Mouse (Mus musculus) G1E (cell line): ENCODE measurements around the gene Serp1. TPM values are rescaled to one million over a fixed set of nuclear protein-coding genes. Genes with fewer than 3 reads are reported as not detected.
"Not testable (repeated sequence)": the region's sequence is repeated elsewhere in the genome, so short reads cannot be mapped to it uniquely, and the experiment has no call there.

ENCODE experiments used
- ATAC-seq: 2 replicates; pipeline ENCODE4 v1.8.0; 2016; ENCODE audit warnings: mild to moderate bottlenecking; ENCODE audit not compliant: insufficient number of reproducible peaks, poor library complexity, low FRiP score, severe bottlenecking; ENCODE audit errors: extremely low read depth
- DNase-seq: peaks from one replicate; pipeline ENCODE4 v3.0.0; 2012; ENCODE audit warnings: low spot score
- H3K27me3 ChIP-seq: 2 replicates; pipeline ENCODE4 v1.6.1; 2012; ENCODE audit warnings: mild to moderate bottlenecking, low read length, inconsistent platforms; ENCODE audit not compliant: insufficient read depth
- H3K36me3 ChIP-seq: replicated peaks from 2 replicates; pipeline ENCODE3; 2012; ENCODE audit warnings: mild to moderate bottlenecking, inconsistent platforms
- H3K4me1 ChIP-seq: 2 replicates; pipeline ENCODE4 v1.6.1; 2012; ENCODE audit warnings: low read depth, low read length, inconsistent platforms, mixed read lengths; ENCODE audit not compliant: insufficient read depth
- H3K4me3 ChIP-seq: 2 replicates; pipeline ENCODE4 v1.5.1; 2012; ENCODE audit warnings: low read depth, mild to moderate bottlenecking, inconsistent platforms, low read length, moderate library complexity, mixed read lengths
- H3K9me3 ChIP-seq: replicated peaks from 2 replicates; pipeline ENCODE4 v1.6.1; 2012; ENCODE audit warnings: inconsistent platforms
- CTCF ChIP-seq: IDR thresholded peaks from 2 replicates; pipeline ENCODE4 v1.5.1; 2012; ENCODE audit warnings: low read depth, low read length, inconsistent platforms, mixed read lengths
- GATA1 ChIP-seq: IDR thresholded peaks from 2 replicates; pipeline ENCODE4 v1.6.1; 2012; ENCODE audit warnings: borderline replicate concordance, low read length, inconsistent platforms, mixed read lengths
- GATA2 ChIP-seq: IDR thresholded peaks from 2 replicates; pipeline ENCODE4 v1.6.1; 2012; ENCODE audit warnings: low read depth, low read length, inconsistent platforms, borderline replicate concordance
- POLR2AphosphoS5 ChIP-seq: IDR thresholded peaks from 2 replicates; pipeline ENCODE4 v1.6.1; 2012; ENCODE audit warnings: low read depth, low read length, inconsistent platforms; ENCODE audit not compliant: insufficient replicate concordance
- TAL1 ChIP-seq: conservative IDR thresholded peaks from 2 replicates; pipeline ENCODE4 v1.6.1; 2012; ENCODE audit warnings: low read depth, low read length, inconsistent platforms, mixed read lengths
- polyA plus RNA-seq: library from polyadenylated mRNA; stranded (reverse); fragments of >175 nt; gene quantifications from 2 replicates; pipeline ENCODE4 v1.2.3, GENCODE M21; 2012
- total RNA-seq, 2 experiments: library from RNA; stranded (forward) in 1 of 2; stranded (reverse) in 1 of 2; fragments of 200-1000 nt in 1 of 2; fragments of >200 nt in 1 of 2; fragmentation: Nextera tagmentation in 1 of 2; gene quantifications; 2 replicates each; pipeline ENCODE4 v1.2.3; 2014 to 2017

Serp1 gene
- total and polyA plus RNA-seq, 3 experiments = 60.5 to 102 (median 89.9) TPM

GRCm38 (mm10) chr3:58478755-58479455, 46.8 kb downstream of the Serp1 start:
- no peak overlapping the region for H3K4me3 ChIP-seq
- DNase-seq (no peak), ATAC-seq (peak; percentile 22; the same call in 1 of the 2 replicates)
- H3K9me3 ChIP-seq = no peaks in the 10 kb centered on the region
- TF ChIP-seq GATA2 (no peak), POLR2AphosphoS5 (no peak), CTCF (no peak), GATA1 (no peak), TAL1 (no peak)
- H3K36me3 ChIP-seq = no peaks in the 10 kb centered on the region
- peaks cover 9% of the 10 kb centered on the region for H3K4me1 ChIP-seq
- no peaks in the 10 kb centered on the region for H3K27me3 ChIP-seq

GRCm38 (mm10) chr3:58475298-58475697, 50.4 kb downstream of the Serp1 start:
- H3K4me1 ChIP-seq = peaks cover 30% of the 10 kb centered on the region
- H3K27me3 ChIP-seq, H3K36me3 ChIP-seq, ATAC-seq, DNase-seq, H3K9me3 ChIP-seq, H3K4me3 ChIP-seq: not testable (repeated sequence)

Other genes with a start within 250 kb of the Serp1 start
- 37.2 and 51.3 TPM in 2 replicates for gene Tsc22d2, start 111.2 kb downstream of the Serp1 start, total RNA-seq (2014; fragmentation: Nextera tagmentation)
- gene Tsc22d2, start 111.2 kb downstream of the Serp1 start, total RNA-seq (2017) = 15.5 and 15.8 TPM in 2 replicates
- 27.9 and 34.5 TPM in 2 replicates for gene Tsc22d2, start 111.2 kb downstream of the Serp1 start, polyA plus RNA-seq
- gene Eif2a, start 71 bp downstream of the Serp1 start, total RNA-seq (2014; fragmentation: Nextera tagmentation) = 224 and 235 TPM in 2 replicates
- gene Eif2a, start 71 bp downstream of the Serp1 start, total RNA-seq (2017) = 89.4 and 95.3 TPM in 2 replicates
- gene Eif2a, start 71 bp downstream of the Serp1 start, polyA plus RNA-seq = 8.5 and 8.7 TPM in 2 replicates
- gene Selenot, start 50.7 kb upstream of the Serp1 start, total RNA-seq (2014; fragmentation: Nextera tagmentation) = 124 and 127 TPM in 2 replicates
- 184 and 201 TPM in 2 replicates for gene Selenot, start 50.7 kb upstream of the Serp1 start, total RNA-seq (2017)
- gene Selenot, start 50.7 kb upstream of the Serp1 start, polyA plus RNA-seq = 27.4 and 31.1 TPM in 2 replicates
- gene Erich6, start 111.3 kb upstream of the Serp1 start, total RNA-seq (2014; fragmentation: Nextera tagmentation) = not detected in 2 replicates
- gene Erich6, start 111.3 kb upstream of the Serp1 start, total RNA-seq (2017) = 0.06 TPM in 1 of 2 replicates, not detected in the other
- gene Erich6, start 111.3 kb upstream of the Serp1 start, polyA plus RNA-seq = not detected in 2 replicates
- gene Siah2, start 166.5 kb upstream of the Serp1 start, total RNA-seq (2014; fragmentation: Nextera tagmentation) = 9.4 TPM in 2 replicates
- 7.5 and 13.9 TPM in 2 replicates for gene Siah2, start 166.5 kb upstream of the Serp1 start, total RNA-seq (2017)
- 10.0 and 14.5 TPM in 2 replicates for gene Siah2, start 166.5 kb upstream of the Serp1 start, polyA plus RNA-seq